Mouse (Mus musculus) hindbrain, embryonic 16.5 days (tissue): Measurements from ENCODE around the gene Casp12. TPM values are rescaled to one million over a fixed set of nuclear protein-coding genes. Genes with fewer than 3 reads are reported as not detected.

Experiments
- ATAC-seq: fragments of 200-750 bp; cut with Nextera tagmentation; 2 replicates; pipeline ENCODE4 v1.8.0; 2017; ENCODE audit warnings: moderate TSS enrichment, moderate library complexity
- H3K27ac ChIP-seq: fragments of 300-500 bp; sonication (generic); 2 replicates; pipeline ENCODE4 v1.5.1; 2014; ENCODE audit warnings: low read depth, mild to moderate bottlenecking, control low read depth, low read length, moderate library complexity
- H3K27me3 ChIP-seq: fragments of 300-500 bp; sonication (generic); replicated peaks from 2 replicates; pipeline ENCODE4 v1.6.1; 2014; ENCODE audit warnings: low read length; ENCODE audit not compliant: control insufficient read depth, insufficient read depth
- H3K36me3 ChIP-seq: fragments of 300-500 bp; sonication (generic); 2 replicates; pipeline ENCODE4 v1.6.1; 2014; ENCODE audit warnings: mild to moderate bottlenecking, low read length, moderate library complexity, mixed read lengths; ENCODE audit not compliant: control insufficient read depth, insufficient read depth
- H3K4me1 ChIP-seq: fragments of 300-500 bp; sonication (generic); 2 replicates; pipeline ENCODE4 v1.6.1; 2014; ENCODE audit warnings: low read depth, low read length; ENCODE audit not compliant: control insufficient read depth, insufficient read depth
- H3K4me2 ChIP-seq: fragments of 300-500 bp; sonication (generic); 2 replicates; pipeline ENCODE4 v1.6.1; 2014; ENCODE audit warnings: mild to moderate bottlenecking, low read length, control low read depth, moderate library complexity
- H3K4me3 ChIP-seq: fragments of 300-500 bp; sonication (generic); 2 replicates; pipeline ENCODE4 v1.5.1; 2014; ENCODE audit warnings: mild to moderate bottlenecking, low read length, control low read depth, moderate library complexity
- H3K9ac ChIP-seq: fragments of 300-500 bp; sonication (generic); 2 replicates; pipeline ENCODE4 v1.6.1; 2014; ENCODE audit warnings: low read depth, mild to moderate bottlenecking, control low read depth, low read length, moderate library complexity
- H3K9me3 ChIP-seq: fragments of 300-500 bp; sonication (generic); 2 replicates; pipeline ENCODE4 v1.6.1; 2014; ENCODE audit warnings: mild to moderate bottlenecking, low read length, moderate library complexity; ENCODE audit not compliant: control insufficient read depth
- WGBS: fragments of 180-500 bp; shearing (Covaris S2); extraction: QIAGEN DNeasy Blood & Tissue Kit; methylation state at CpG from one replicate; pipeline ENCODE4 v1.1.7; 2014; 5-methylcytosine and 5-hydroxymethylcytosine counted together
- polyA plus RNA-seq: library from polyadenylated mRNA; unstranded; fragments of >200 nt; fragmentation: Nextera tagmentation; extraction: Ambion mirVana; gene quantifications from 2 replicates; pipeline ENCODE4 v1.2.1, GENCODE M21; 2015

Gene Casp12
- polyA plus RNA-seq: 1.1 and 1.4 TPM in 2 replicates

GRCm38 (mm10) chr9:5345291-5345898, at the start of gene Casp12:
Casp12 (plus strand) TSS chr9:5345430.
- ATAC-seq: no peak
- H3K36me3 ChIP-seq: no peaks in the 10 kb centered on the region
- WGBS: 77% methylated on average over 4 of the region's 4 CpGs
- H3K9me3 ChIP-seq: no peaks in the 10 kb centered on the region
- H3K4me2 ChIP-seq: no peak within 1 kb of the TSS
- H3K27me3 ChIP-seq: no peaks in the 10 kb centered on the region
- H3K27ac ChIP-seq: no peak within 1 kb of the TSS
- H3K4me1 ChIP-seq: no peaks in the 10 kb centered on the region
- no peak within 1 kb of the TSS for H3K9ac ChIP-seq
- no peak within 1 kb of the TSS for H3K4me3 ChIP-seq

- no peak for ATAC-seq
- H3K27ac ChIP-seq: no peak overlapping the region
- no peaks in the 10 kb centered on the region for H3K4me1 ChIP-seq
- H3K9ac ChIP-seq: no peak overlapping the region
- no peaks in the 10 kb centered on the region for H3K36me3 ChIP-seq
- H3K4me3 ChIP-seq: no peak overlapping the region
- no peaks in the 10 kb centered on the region for H3K27me3 ChIP-seq
- 73% methylated on average over 2 of the region's 2 CpGs for WGBS
- H3K4me2 ChIP-seq: no peak overlapping the region
- H3K9me3 ChIP-seq: no peaks in the 10 kb centered on the region
Observed at GRCm38 (mm10) chr9:5296354-5297237, 48.6 kb upstream of the Casp12 start.

DNA sequence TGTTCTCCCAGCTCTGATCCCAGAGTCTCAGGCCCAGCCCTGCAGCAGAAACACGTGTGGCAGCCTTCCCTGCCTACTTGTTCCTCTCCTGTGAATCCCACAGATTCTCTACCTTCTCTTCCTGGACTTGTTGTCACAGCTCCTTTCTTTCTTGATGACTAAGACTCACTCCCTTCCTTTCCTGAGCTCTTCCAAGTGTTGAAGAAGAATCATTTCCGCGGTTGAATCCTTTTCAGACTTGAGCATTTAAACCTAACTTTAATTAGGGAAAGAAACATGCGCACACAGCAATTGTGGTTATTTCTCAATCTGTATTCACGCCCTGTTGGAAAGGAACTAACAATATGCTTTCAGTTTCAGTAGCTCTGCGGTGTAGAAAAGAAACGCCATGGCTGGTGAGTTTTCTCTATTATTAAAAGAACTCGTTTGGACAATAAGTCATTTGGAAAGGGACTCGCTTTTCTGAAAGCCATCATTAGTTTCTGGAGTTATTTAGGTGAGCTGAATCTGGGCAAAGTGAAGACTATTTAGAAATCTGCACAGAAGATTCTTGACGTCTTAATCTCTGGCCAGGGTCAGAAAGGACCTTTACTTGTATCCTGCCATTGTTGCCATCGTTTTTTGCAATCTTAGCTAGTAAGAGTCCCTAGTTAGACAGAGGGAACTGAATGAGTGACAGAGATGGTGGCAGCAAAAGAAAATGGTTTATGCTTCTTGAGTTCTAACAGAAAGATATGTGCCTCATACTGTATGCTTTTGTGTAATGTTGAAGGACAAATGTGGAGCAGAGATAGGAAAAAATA, 46.7 kb upstream of the Casp12 start, which contains the start of gene Casp1:
Gene Casp1, plus strand, starts transcription at position 189 of the 803 bp plus-strand sequence.
- ATAC-seq: no peak
- Histone ChIP-seq H3K27me3 (no peaks in the 10 kb centered on the region), H3K4me2 (no peak within 1 kb of the TSS), H3K4me3 (no peak within 1 kb of the TSS), H3K9ac (no peak within 1 kb of the TSS), H3K4me1 (no peaks in the 10 kb centered on the region), H3K9me3 (no peaks in the 10 kb centered on the region), H3K36me3 (no peaks in the 10 kb centered on the region), H3K27ac (no peak within 1 kb of the TSS)
- 55% methylated on average over 11 of the region's 11 CpGs for WGBS

DNA sequence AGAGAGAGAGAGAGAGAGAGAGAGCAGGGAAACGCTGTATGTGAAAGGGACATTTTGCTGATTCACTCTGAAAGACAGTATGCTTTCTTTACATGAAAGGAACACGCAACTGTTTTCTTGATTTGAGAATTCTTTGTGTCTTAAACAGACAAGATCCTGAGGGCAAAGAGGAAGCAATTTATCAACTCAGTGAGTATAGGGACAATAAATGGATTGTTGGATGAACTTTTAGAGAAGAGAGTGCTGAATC, 46.2 kb upstream of the Casp12 start:
- WGBS: 87% methylated on average over 2 of the region's 2 CpGs
- ATAC-seq: no peak
- no peak overlapping the region for H3K4me3 ChIP-seq

DNA sequence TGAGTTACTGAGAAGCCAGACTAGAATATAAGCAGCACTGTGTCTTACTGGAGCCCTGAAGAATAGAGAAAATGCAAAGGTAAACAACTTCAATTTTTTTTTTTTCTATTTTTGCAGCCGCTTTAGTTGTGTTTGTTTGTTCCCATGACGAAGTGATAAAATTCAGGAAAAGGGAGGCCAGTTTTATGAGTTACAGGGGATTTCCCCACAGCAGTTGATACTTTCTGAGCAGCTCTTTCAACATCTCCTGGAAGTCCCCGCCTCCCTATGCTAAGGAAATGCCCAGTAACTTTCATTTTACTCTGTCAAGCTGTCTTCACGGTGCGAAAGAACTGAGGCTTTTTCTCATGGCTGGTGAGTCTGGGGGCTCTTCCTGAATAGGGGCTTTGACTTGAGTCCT, 36.7 kb upstream of the Casp12 start, which contains the start of gene Casp4:
Gene Casp4, plus strand, starts transcription at position 268 of the 400 bp plus-strand sequence.
- 81% methylated on average over 5 of the region's 5 CpGs for whole genome bisulfite sequencing
- H3K4me3 ChIP-seq: no peak within 1 kb of the TSS

More for the DNA sequence above, 46.2 kb upstream of the Casp12 start:
- H3K4me1 ChIP-seq: no peaks in the 10 kb centered on the region
- no peaks in the 10 kb centered on the region for H3K9me3 ChIP-seq
- H3K36me3 ChIP-seq: no peaks in the 10 kb centered on the region
- no peak overlapping the region for H3K4me2 ChIP-seq
- no peak overlapping the region for H3K9ac ChIP-seq
- H3K27me3 ChIP-seq: no peaks in the 10 kb centered on the region
- no peak overlapping the region for H3K27ac ChIP-seq

DNA sequence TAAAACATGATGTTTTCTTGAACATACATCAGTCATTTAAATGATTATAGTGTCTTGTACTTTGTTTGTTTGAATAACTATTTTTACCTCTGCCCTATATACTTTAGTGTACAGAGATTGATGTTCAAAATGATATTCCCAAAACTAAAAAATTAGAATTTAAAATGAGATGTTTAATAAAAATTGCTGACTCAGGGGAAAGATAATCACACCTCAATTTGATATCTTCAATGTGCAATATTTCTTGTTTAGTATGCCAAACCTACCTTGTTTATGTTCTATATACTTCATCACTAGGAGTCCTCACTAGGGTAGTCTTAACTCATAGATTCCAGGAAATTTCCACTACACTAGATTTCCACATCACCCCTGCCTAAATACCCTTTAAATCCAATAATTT, 35.1 kb upstream of the Casp12 start:
- H3K27ac ChIP-seq: no peak overlapping the region
- no peaks in the 10 kb centered on the region for H3K27me3 ChIP-seq
- H3K9ac ChIP-seq: no peak overlapping the region
- H3K4me2 ChIP-seq: no peak overlapping the region
- ATAC-seq: no peak
- no peaks in the 10 kb centered on the region for H3K9me3 ChIP-seq
- no peaks in the 10 kb centered on the region for H3K36me3 ChIP-seq
- no peaks in the 10 kb centered on the region for H3K4me1 ChIP-seq
- H3K4me3 ChIP-seq: no peak overlapping the region

More for the DNA sequence above, 36.7 kb upstream of the Casp12 start, which contains the start of gene Casp4:
- Histone ChIP-seq H3K36me3 (no peaks in the 10 kb centered on the region), H3K9ac (no peak within 1 kb of the TSS), H3K27me3 (no peaks in the 10 kb centered on the region), H3K4me2 (no peak within 1 kb of the TSS), H3K9me3 (no peaks in the 10 kb centered on the region), H3K27ac (no peak within 1 kb of the TSS), H3K4me1 (no peaks in the 10 kb centered on the region)
- ATAC-seq: no peak

GRCm38 (mm10) chr9:5311435-5311834, 33.8 kb upstream of the Casp12 start:
- 78% methylated on average over 4 of the region's 4 CpGs for WGBS
- no peak for ATAC-seq
- no peak overlapping the region for H3K27ac ChIP-seq
- no peaks in the 10 kb centered on the region for H3K27me3 ChIP-seq
- no peak overlapping the region for H3K4me3 ChIP-seq
- H3K9me3 ChIP-seq: no peaks in the 10 kb centered on the region
- no peaks in the 10 kb centered on the region for H3K4me1 ChIP-seq
- no peak overlapping the region for H3K9ac ChIP-seq
- no peaks in the 10 kb centered on the region for H3K36me3 ChIP-seq
- no peak overlapping the region for H3K4me2 ChIP-seq

GRCm38 (mm10) chr9:5328204-5328603, 17.0 kb upstream of the Casp12 start:
- Histone ChIP-seq H3K27me3 (no peaks in the 10 kb centered on the region), H3K4me1 (no peaks in the 10 kb centered on the region), H3K9me3 (no peaks in the 10 kb centered on the region), H3K4me3 (no peak overlapping the region), H3K27ac (no peak overlapping the region), H3K36me3 (no peaks in the 10 kb centered on the region), H3K9ac (no peak overlapping the region), H3K4me2 (no peak overlapping the region)
- ATAC-seq: no peak
- 79% methylated on average over 3 of the region's 3 CpGs for WGBS

GRCm38 (mm10) chr9:5332441-5332840, 12.8 kb upstream of the Casp12 start:
- Histone ChIP-seq H3K9me3 (0 out of 2 replicates have a peak, but pooled peaks cover 2% of the 10 kb centered on the region), H3K9ac (no peak overlapping the region), H3K4me3 (no peak overlapping the region), H3K4me1 (no peaks in the 10 kb centered on the region), H3K27me3 (no peaks in the 10 kb centered on the region), H3K4me2 (no peak overlapping the region), H3K36me3 (no peaks in the 10 kb centered on the region), H3K27ac (no peak overlapping the region)
- ATAC-seq: no peak
